Mouse (Mus musculus) intestine, postnatal 0 days (tissue): Measurements from ENCODE around the gene Tor1aip2. TPM values are rescaled to one million over a fixed set of nuclear protein-coding genes. Genes with fewer than 3 reads are reported as not detected.
A peak's percentile ranks its signal among the peaks of the same experiment; 100 is the strongest.

Experiments
- ATAC-seq: fragments of 200-750 bp; cut with Nextera tagmentation; 2 replicates; pipeline ENCODE4 v1.8.0; 2017; ENCODE audit warnings: mild to moderate bottlenecking, moderate TSS enrichment, moderate library complexity
- H3K27ac ChIP-seq: fragments of 300-500 bp; sonication (generic); 2 replicates; pipeline ENCODE4 v1.5.1; 2014; ENCODE audit warnings: mild to moderate bottlenecking, low read depth, low read length, moderate library complexity
- H3K27me3 ChIP-seq: fragments of 300-500 bp; sonication (generic); replicated peaks from 2 replicates; pipeline ENCODE4 v1.6.1; 2014; ENCODE audit warnings: low read length, mixed read lengths; ENCODE audit not compliant: control insufficient read depth, insufficient read depth
- H3K36me3 ChIP-seq: fragments of 300-500 bp; sonication (generic); 2 replicates; pipeline ENCODE4 v1.6.1; 2014; ENCODE audit warnings: mild to moderate bottlenecking, moderate library complexity; ENCODE audit not compliant: control insufficient read depth, insufficient read depth
- H3K4me1 ChIP-seq: fragments of 300-500 bp; sonication (generic); replicated peaks from 2 replicates; pipeline ENCODE4 v1.6.1; 2014; ENCODE audit warnings: antibody characterized with exemption, low read length, mixed read lengths; ENCODE audit not compliant: control insufficient read depth, insufficient read depth
- H3K4me2 ChIP-seq: fragments of 300-500 bp; sonication (generic); replicated peaks from 2 replicates; pipeline ENCODE4 v1.6.1; 2014; ENCODE audit warnings: low read depth, mild to moderate bottlenecking, moderate library complexity
- H3K4me3 ChIP-seq: fragments of 300-500 bp; sonication (generic); 2 replicates; pipeline ENCODE4 v1.5.1; 2014; ENCODE audit warnings: low read depth, low read length
- H3K9ac ChIP-seq: fragments of 300-500 bp; sonication (generic); 2 replicates; pipeline ENCODE4 v1.6.1; 2014; ENCODE audit warnings: mild to moderate bottlenecking, low read depth, low read length
- H3K9me3 ChIP-seq: fragments of 300-500 bp; sonication (generic); 2 replicates; pipeline ENCODE4 v1.6.1; 2016; ENCODE audit warnings: mixed run types; ENCODE audit not compliant: control insufficient read depth
- CTCF ChIP-seq: sonication (generic); IDR thresholded peaks from 2 replicates; pipeline ENCODE4 v1.5.1; 2016; ENCODE audit warnings: low read depth, mild to moderate bottlenecking, control low read depth, antibody characterized with exemption, moderate library complexity
- WGBS: fragments of 180-500 bp; shearing (Covaris S2); extraction: QIAGEN DNeasy Blood & Tissue Kit; methylation state at CpG from one replicate; pipeline ENCODE4 v1.1.7; 2014; 5-methylcytosine and 5-hydroxymethylcytosine counted together
- polyA plus RNA-seq: library from polyadenylated mRNA; unstranded; fragments of >200 nt; fragmentation: Nextera tagmentation; extraction: Ambion mirVana; gene quantifications from 2 replicates; pipeline ENCODE4 v1.2.1, GENCODE M21; 2015

Gene Tor1aip2
- polyA plus RNA-seq, 1 experiment from 2014 or later = 129 TPM

DNA sequence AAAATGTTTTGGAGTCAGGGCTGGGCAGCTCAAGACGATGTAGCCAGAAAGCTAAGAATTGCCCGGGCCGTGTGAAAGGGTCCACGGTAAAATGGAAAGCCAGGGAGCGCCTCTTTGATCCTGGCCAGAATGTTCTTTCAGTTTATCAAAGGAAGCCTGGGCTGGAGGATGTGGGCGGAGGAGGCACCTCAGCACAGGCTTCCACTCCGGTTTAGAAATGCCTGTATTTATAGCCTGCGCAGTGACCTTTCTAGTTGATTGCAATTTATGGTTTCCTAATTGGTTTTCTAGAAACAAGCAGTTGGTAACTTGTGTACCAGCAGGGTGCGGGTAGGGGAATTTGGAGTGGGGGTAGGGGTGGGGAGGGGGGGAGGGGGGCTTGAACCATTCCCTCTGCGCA lies 73.2 kb downstream of the Tor1aip2 start:
- Histone ChIP-seq H3K36me3 (no peaks in the 10 kb centered on the region), H3K4me1 (no peaks in the 10 kb centered on the region), H3K4me3 (no peak overlapping the region), H3K4me2 (no peak overlapping the region), H3K9ac (no peak overlapping the region), H3K9me3 (no peaks in the 10 kb centered on the region), H3K27ac (no peak overlapping the region), H3K27me3 (no peaks in the 10 kb centered on the region)
- ATAC-seq = no peak
- no peak for TF ChIP-seq CTCF
- 47% methylated on average over 10 of the region's 10 CpGs for WGBS

DNA sequence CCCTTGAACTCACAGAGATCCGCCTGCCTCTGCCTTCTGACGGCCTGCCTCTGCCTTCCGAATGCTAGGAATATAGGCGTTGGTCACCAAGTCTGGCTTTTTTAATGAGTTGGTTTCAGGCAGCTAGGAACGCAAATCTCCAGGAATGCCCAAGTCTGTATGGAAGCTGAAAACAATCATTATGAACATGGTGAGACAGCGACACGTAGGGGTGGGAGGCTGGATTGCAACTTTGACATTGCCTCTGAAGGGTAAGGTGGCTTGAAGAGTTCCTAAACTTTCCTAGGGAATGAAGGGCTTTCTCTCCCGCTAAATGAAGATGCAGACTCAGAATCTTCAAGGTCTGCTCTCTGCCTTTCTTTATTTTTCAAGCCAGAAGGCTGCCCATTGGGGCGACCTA lies 75.9 kb downstream of the Tor1aip2 start:
- no peak for ATAC-seq
- no peaks in the 10 kb centered on the region for H3K27me3 ChIP-seq
- TF ChIP-seq CTCF = peak; percentile 66
- WGBS = 75% methylated on average over 9 of the region's 9 CpGs
- no peak overlapping the region for H3K4me3 ChIP-seq
- no peak overlapping the region for H3K27ac ChIP-seq
- no peak overlapping the region for H3K4me2 ChIP-seq
- no peaks in the 10 kb centered on the region for H3K9me3 ChIP-seq
- no peaks in the 10 kb centered on the region for H3K4me1 ChIP-seq
- no peaks in the 10 kb centered on the region for H3K36me3 ChIP-seq
- H3K9ac ChIP-seq = no peak overlapping the region

DNA sequence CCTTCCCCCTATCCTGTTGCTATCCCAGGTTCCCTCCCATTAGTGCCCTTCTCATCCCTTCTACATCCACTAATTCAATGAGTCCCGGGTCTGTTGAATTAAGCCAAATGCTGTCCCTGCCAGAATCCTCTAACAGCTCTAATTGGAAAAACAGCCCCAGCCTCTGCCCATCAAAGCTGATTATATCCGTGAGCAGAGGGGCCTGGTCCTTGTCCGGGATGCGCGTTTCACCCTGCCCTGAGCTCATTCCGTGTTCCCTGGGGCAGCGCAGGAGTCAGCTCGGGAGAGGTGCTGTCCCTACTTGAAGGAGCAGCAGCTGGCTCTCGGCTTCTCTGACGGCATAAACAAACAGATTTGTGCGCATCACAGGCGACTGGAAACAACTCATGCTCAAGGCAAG lies 76.5 kb downstream of the Tor1aip2 start:
- Histone ChIP-seq H3K4me3 (no peak overlapping the region), H3K4me1 (no peaks in the 10 kb centered on the region), H3K9me3 (no peaks in the 10 kb centered on the region), H3K36me3 (no peaks in the 10 kb centered on the region), H3K27me3 (no peaks in the 10 kb centered on the region), H3K4me2 (no peak overlapping the region), H3K27ac (no peak overlapping the region), H3K9ac (no peak overlapping the region)
- ATAC-seq = no peak
- TF ChIP-seq CTCF = no peak
- WGBS = 27% methylated on average over 12 of the region's 12 CpGs

DNA sequence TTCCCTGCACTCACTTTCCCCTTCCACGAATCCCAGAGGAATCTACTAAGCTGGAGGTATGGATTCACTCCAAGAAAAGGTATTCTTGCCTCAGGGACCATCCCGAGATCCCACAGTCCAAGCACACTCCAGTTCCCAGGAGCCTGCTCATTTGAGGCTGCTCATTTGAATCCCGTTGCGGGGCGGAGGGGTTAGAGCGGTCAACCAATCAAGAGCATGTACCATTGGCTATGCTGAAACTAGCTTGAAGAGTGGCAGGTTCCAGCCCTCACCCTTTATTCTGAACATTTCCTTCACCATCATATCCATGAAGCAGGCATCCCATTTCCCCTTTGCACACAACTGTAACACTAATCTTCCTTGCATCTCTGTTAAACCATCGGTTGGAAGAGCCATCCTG lies 76.9 kb downstream of the Tor1aip2 start:
- H3K4me2 ChIP-seq = no peak overlapping the region
- H3K9me3 ChIP-seq = no peaks in the 10 kb centered on the region
- no peak; the same call in 1 of the 2 replicates for ATAC-seq
- no peaks in the 10 kb centered on the region for H3K4me1 ChIP-seq
- H3K36me3 ChIP-seq = no peaks in the 10 kb centered on the region
- 59% methylated on average over 7 of the region's 7 CpGs for WGBS
- no peak overlapping the region for H3K4me3 ChIP-seq
- no peak for TF ChIP-seq CTCF
- H3K9ac ChIP-seq = no peak overlapping the region
- H3K27ac ChIP-seq = no peak overlapping the region
- no peaks in the 10 kb centered on the region for H3K27me3 ChIP-seq

DNA sequence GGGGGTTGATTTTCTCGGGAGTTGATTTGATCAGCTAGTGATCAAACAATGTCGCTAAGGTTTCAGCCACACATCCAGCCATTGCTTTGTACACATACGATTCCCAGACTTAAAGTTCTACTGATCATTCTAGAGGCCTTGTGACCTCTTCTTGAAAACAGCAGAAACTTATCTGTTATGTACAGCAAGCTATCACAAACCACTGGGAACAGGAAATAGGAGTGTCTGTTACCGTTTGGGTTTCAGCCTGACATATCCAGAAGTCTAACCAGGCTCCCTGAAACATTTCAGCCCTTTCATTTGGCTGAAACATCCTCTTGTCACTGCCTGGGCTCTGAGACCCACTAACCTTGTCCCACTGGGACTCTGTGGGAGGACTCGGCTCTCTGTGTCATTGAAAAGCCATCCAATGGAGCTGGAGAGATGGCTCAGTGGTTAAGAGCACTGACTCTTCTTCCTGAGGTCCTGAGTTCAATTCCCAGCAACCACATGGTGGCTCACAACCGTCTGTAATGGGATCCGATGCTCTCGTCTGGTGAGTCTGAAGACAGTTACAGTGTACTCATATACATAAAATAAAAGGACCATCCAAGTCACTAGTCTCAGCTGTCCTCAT lies 78.8 kb downstream of the Tor1aip2 start:
- no peaks in the 10 kb centered on the region for H3K27me3 ChIP-seq
- H3K9ac ChIP-seq = no peak overlapping the region
- H3K9me3 ChIP-seq = no peaks in the 10 kb centered on the region
- WGBS = 76% methylated on average over 8 of the region's 8 CpGs
- H3K27ac ChIP-seq = no peak overlapping the region
- H3K4me3 ChIP-seq = no peak overlapping the region
- no peak overlapping the region for H3K4me2 ChIP-seq
- H3K36me3 ChIP-seq = no peaks in the 10 kb centered on the region
- no peak for TF ChIP-seq CTCF
- no peaks in the 10 kb centered on the region for H3K4me1 ChIP-seq
- ATAC-seq = no peak

DNA sequence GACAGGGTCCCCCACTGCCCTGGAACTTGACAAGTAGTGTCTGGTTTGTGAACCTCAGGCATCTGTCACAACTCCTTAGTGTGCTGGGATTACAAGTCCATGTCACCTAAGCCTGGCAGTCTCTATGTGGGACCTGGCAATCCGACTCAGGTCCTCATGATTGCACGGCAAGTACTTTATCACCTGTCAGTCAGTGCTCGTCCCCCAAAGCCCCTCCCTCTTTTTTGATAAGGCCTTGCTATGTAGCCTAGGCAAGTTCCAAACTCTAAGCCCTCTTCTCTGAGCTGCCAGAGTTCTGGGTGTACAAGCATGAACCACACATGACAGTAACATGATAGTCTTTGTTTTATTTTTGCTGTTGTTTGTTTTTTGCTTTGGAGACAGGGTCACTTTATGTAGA lies 81.6 kb downstream of the Tor1aip2 start:
- WGBS = 44% methylated on average over 3 of the region's 3 CpGs
- no peak overlapping the region for H3K27ac ChIP-seq
- no peaks in the 10 kb centered on the region for H3K36me3 ChIP-seq
- ATAC-seq = no peak
- H3K9ac ChIP-seq = no peak overlapping the region
- no peak overlapping the region for H3K4me3 ChIP-seq
- no peak for TF ChIP-seq CTCF
- no peak overlapping the region for H3K4me2 ChIP-seq
- H3K4me1 ChIP-seq = no peaks in the 10 kb centered on the region
- H3K9me3 ChIP-seq = no peaks in the 10 kb centered on the region
- H3K27me3 ChIP-seq = no peaks in the 10 kb centered on the region

Other genes starting within 250 kb of the Tor1aip2 start
- gene Qsox1, start 222.5 kb upstream of the Tor1aip2 start, polyA plus RNA-seq = 28.4 and 30.1 TPM in 2 replicates
- 12.8 and 14.1 TPM in 2 replicates for gene Cep350, start 62.1 kb upstream of the Tor1aip2 start, polyA plus RNA-seq
- gene Tor1aip1, start 1.1 kb downstream of the Tor1aip2 start, polyA plus RNA-seq = 34.6 and 34.7 TPM in 2 replicates
- gene Fam163a, start 169.6 kb downstream of the Tor1aip2 start, polyA plus RNA-seq = 1.6 and 1.8 TPM in 2 replicates